Comparison of ENCODE assay signal across 8 mouse cellular contexts in the genomic region with DNA sequence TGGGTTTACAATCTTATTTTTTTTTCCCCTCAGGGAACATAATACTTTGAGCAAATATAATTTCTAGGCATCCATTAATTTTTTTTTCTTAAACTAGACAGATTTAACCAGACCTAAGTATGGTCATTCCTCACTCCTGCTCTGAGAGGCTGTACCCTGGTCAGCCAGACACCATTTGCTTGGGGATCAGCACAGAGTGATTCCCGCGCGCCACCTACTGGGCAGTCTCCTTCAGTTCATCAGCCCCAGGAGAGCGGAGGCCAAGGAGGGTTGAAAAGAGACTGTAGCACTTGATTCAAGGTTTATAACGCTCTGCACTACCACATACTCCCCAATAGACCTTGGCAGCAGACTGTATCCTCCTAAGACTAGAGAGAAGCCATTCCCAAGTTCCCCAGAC.
A peak's percentile ranks its signal among the peaks of the same experiment; 100 is the strongest.
DNase-seq lines count a peak whose midpoint lies in the region; ATAC-seq lines count a peak whose summit lies in the region.

No protein-coding gene starts in this region.

- no peak overlapping the region for H3K27ac ChIP-seq in hindbrain, embryonic 16.5 days (ENCODE audit: low read depth, low read length)

- no peaks in the 10 kb centered on the region for H3K4me1 ChIP-seq in hindbrain, embryonic 16.5 days (ENCODE audit: control insufficient read depth, insufficient read depth, low read depth, low read length)

- no peak overlapping the region for H3K9ac ChIP-seq in hindbrain, embryonic 16.5 days (ENCODE audit: low read depth, low read length)

- peak; percentile 80 to 84 for DNase-seq in adrenal gland, adult 18-20 months (ENCODE audit: low spot score in 2 of 2)
- peak; percentile 83 to 93 for DNase-seq in cerebellum, postnatal 25 days
- DNase-seq in frontal cortex, postnatal 36 days (ENCODE audit: low spot score in 2 of 2) = peak; percentile 71 to 75
- peak; percentile 51 for DNase-seq in left cerebral cortex, adult 11 months (ENCODE audit: low spot score)
- peak; percentile 62 for DNase-seq in right cerebral cortex, postnatal 25 days

- ATAC-seq in hindbrain, embryonic 16.5 days = peak; percentile 87
- peak; percentile 68 for ATAC-seq in megakaryocyte progenitor cell, adult 5-6 weeks (replicated peaks; ENCODE audit: poor library complexity)
- ATAC-seq in monocyte, adult 5-6 weeks (replicated peaks; ENCODE audit: insufficient number of reproducible peaks, low FRiP score, low TSS enrichment, poor library complexity, severe bottlenecking) = no peak

- 5% methylated on average over 5 of the region's 5 CpGs for WGBS in hindbrain, embryonic 16.5 days

- no peaks in the 10 kb centered on the region for H3K9me3 ChIP-seq in hindbrain, embryonic 16.5 days (ENCODE audit: control insufficient read depth, low read length)

- H3K4me2 ChIP-seq in hindbrain, embryonic 16.5 days (ENCODE audit: low read length) = no peak overlapping the region

- H3K36me3 ChIP-seq in hindbrain, embryonic 16.5 days (ENCODE audit: control insufficient read depth, insufficient read depth, low read length) = no peaks in the 10 kb centered on the region

- no peaks in the 10 kb centered on the region for H3K27me3 ChIP-seq in hindbrain, embryonic 16.5 days (replicated peaks; ENCODE audit: control insufficient read depth, insufficient read depth, low read length)

- no peak overlapping the region for H3K4me3 ChIP-seq in hindbrain, embryonic 16.5 days (ENCODE audit: low read length)
